Mouse (Mus musculus): ENCODE data around the gene Slc25a10. TPM values are rescaled to one million over a fixed set of nuclear protein-coding genes. Genes with fewer than 3 reads are reported as not detected.

The Slc25a10 gene
- polyA plus RNA-seq (2014; fragmentation: Nextera tagmentation; extraction: Ambion mirVana) = 29.7 and 31.6 TPM in 2 replicates

DNA sequence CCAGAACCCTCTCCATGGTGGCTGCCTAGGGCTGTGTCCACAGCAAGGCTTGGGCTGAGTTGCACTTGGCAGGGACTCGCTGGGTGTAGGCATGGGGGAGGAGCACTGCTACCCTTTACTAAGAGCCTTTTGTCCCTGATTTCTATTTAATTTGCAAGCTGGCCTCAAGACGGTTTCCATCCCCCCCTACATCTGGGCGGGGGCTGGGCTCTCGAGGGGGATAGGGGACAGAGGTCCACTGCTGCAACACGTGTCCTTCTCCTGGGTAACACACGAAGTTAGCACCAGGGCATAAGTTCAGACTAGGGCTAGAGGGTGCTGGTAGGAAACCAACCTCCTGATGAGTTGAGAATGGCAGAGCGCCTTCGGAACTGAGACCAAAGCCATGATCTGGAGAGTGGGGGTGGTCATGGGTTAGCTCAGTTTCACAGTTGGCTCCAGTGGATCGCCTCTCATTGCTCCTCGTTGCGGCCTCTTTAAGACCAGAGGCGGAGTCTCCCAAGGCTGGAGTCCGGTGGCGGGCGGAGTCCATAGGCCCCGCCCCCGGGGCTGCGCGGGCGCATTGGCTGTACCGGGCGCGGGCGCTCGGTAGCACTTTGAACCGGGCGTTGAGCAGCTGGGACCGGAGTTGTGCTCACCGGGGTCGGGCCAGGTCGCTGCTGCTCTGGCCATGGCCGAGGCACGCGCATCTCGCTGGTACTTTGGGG, at the start of gene Slc25a10:
Gene Slc25a10, plus strand, starts transcription at position 524 of the 707 bp plus-strand sequence.
- peaks cover 60% of the 10 kb centered on the region for H3K36me3 ChIP-seq (ENCODE audit: control insufficient read depth, insufficient read depth, low read length)
- H3K9ac ChIP-seq (ENCODE audit: low read length) = peak within 1 kb of the TSS; percentile 80
- H3K4me1 ChIP-seq (ENCODE audit: control insufficient read depth, insufficient read depth, low read length) = peaks cover 18% of the 10 kb centered on the region
- no peaks in the 10 kb centered on the region for H3K27me3 ChIP-seq (replicated peaks; ENCODE audit: control insufficient read depth, insufficient read depth, low read length)
- WGBS = 0% methylated on average over 35 of the region's 35 CpGs
- peak; percentile 85 for ATAC-seq
- peak; percentile 93 for DNase-seq (ENCODE audit: low spot score)
- H3K27ac ChIP-seq (ENCODE audit: low read depth, low read length) = peak within 1 kb of the TSS; percentile 76
- H3K9me3 ChIP-seq (replicated peaks; ENCODE audit: control insufficient read depth, low read length) = no peaks in the 10 kb centered on the region
- peak within 1 kb of the TSS; percentile 95 for H3K4me3 ChIP-seq (ENCODE audit: low read depth, low read length)
- peak within 1 kb of the TSS; percentile 98 for H3K4me2 ChIP-seq (ENCODE audit: low read length)

GRCm38 (mm10) chr11:120442344-120442743, 49.3 kb upstream of the Slc25a10 start, which contains the start of gene Tspan10:
Tspan10 (plus strand) TSS chr11:120442644.
- Histone ChIP-seq H3K27me3 (replicated peaks; ENCODE audit: control insufficient read depth, insufficient read depth, low read length) (no peaks in the 10 kb centered on the region), H3K9me3 (replicated peaks; ENCODE audit: control insufficient read depth, low read length) (no peaks in the 10 kb centered on the region), H3K4me3 (ENCODE audit: low read depth, low read length) (no peak within 1 kb of the TSS), H3K9ac (ENCODE audit: low read length) (no peak within 1 kb of the TSS), H3K27ac (ENCODE audit: low read depth, low read length) (no peak within 1 kb of the TSS), H3K4me1 (ENCODE audit: control insufficient read depth, insufficient read depth, low read length) (no peaks in the 10 kb centered on the region), H3K36me3 (ENCODE audit: control insufficient read depth, insufficient read depth, low read length) (no peaks in the 10 kb centered on the region), H3K4me2 (ENCODE audit: low read length) (no peak within 1 kb of the TSS)
- no peak for DNase-seq (ENCODE audit: low spot score)
- WGBS = 86% methylated on average over 3 of the region's 3 CpGs
- ATAC-seq = no peak

DNA sequence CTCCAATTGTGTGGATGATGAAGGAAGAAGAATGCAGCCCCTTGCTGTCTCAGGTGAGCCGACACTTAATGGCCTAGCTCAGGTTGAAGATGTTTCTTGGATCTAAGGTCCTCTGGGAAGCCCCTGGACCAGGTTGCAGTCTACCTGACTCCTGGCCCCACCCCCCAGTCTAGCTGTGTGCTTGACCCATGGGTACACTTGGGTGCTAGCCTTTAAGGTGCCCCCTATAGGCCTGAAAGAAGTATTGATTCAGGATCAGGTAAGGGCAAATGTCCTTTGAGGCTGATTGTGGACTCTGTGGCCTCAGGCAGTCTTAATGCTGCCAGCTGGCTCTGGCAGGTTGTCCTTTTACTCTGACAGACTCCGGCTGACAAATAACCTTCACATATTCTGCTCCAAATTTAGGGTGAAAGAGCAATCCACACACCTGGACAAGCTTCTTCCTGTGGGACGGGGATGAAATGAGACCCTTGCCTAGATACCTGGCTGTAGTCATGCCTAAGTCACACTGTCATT, 48.8 kb upstream of the Slc25a10 start:
- no peak for DNase-seq (ENCODE audit: low spot score)
- Histone ChIP-seq H3K9me3 (replicated peaks; ENCODE audit: control insufficient read depth, low read length) (no peaks in the 10 kb centered on the region), H3K27ac (ENCODE audit: low read depth, low read length) (no peak overlapping the region), H3K4me2 (ENCODE audit: low read length) (no peak overlapping the region), H3K36me3 (ENCODE audit: control insufficient read depth, insufficient read depth, low read length) (no peaks in the 10 kb centered on the region), H3K27me3 (replicated peaks; ENCODE audit: control insufficient read depth, insufficient read depth, low read length) (no peaks in the 10 kb centered on the region), H3K4me1 (ENCODE audit: control insufficient read depth, insufficient read depth, low read length) (no peaks in the 10 kb centered on the region), H3K4me3 (ENCODE audit: low read depth, low read length) (no peak overlapping the region), H3K9ac (ENCODE audit: low read length) (no peak overlapping the region)
- no peak for ATAC-seq
- 77% methylated on average over 3 of the region's 3 CpGs for WGBS

GRCm38 (mm10) chr11:120444106-120444505, 47.5 kb upstream of the Slc25a10 start:
- no peak overlapping the region for H3K4me3 ChIP-seq (ENCODE audit: low read depth, low read length)
- no peak overlapping the region for H3K27ac ChIP-seq (ENCODE audit: low read depth, low read length)
- H3K27me3 ChIP-seq (replicated peaks; ENCODE audit: control insufficient read depth, insufficient read depth, low read length) = no peaks in the 10 kb centered on the region
- ATAC-seq (no peak), DNase-seq (ENCODE audit: low spot score) (no peak)
- H3K36me3 ChIP-seq (ENCODE audit: control insufficient read depth, insufficient read depth, low read length) = no peaks in the 10 kb centered on the region
- 84% methylated on average over 6 of the region's 6 CpGs for WGBS
- no peak overlapping the region for H3K4me2 ChIP-seq (ENCODE audit: low read length)
- no peak overlapping the region for H3K9ac ChIP-seq (ENCODE audit: low read length)
- H3K9me3 ChIP-seq (replicated peaks; ENCODE audit: control insufficient read depth, low read length) = no peaks in the 10 kb centered on the region
- no peaks in the 10 kb centered on the region for H3K4me1 ChIP-seq (ENCODE audit: control insufficient read depth, insufficient read depth, low read length)

- H3K9me3 ChIP-seq (replicated peaks; ENCODE audit: control insufficient read depth, low read length) = no peaks in the 10 kb centered on the region
- no peak for ATAC-seq
- H3K4me3 ChIP-seq (ENCODE audit: low read depth, low read length) = no peak overlapping the region
- no peak overlapping the region for H3K27ac ChIP-seq (ENCODE audit: low read depth, low read length)
- H3K27me3 ChIP-seq (replicated peaks; ENCODE audit: control insufficient read depth, insufficient read depth, low read length) = no peaks in the 10 kb centered on the region
- H3K4me2 ChIP-seq (ENCODE audit: low read length) = no peak overlapping the region
- no peaks in the 10 kb centered on the region for H3K36me3 ChIP-seq (ENCODE audit: control insufficient read depth, insufficient read depth, low read length)
- H3K9ac ChIP-seq (ENCODE audit: low read length) = no peak overlapping the region
- no peaks in the 10 kb centered on the region for H3K4me1 ChIP-seq (ENCODE audit: control insufficient read depth, insufficient read depth, low read length)
- WGBS = 70% methylated on average over 3 of the region's 3 CpGs
- DNase-seq (ENCODE audit: low spot score) = no peak
Observed at GRCm38 (mm10) chr11:120445475-120445874, 46.2 kb upstream of the Slc25a10 start.

DNA sequence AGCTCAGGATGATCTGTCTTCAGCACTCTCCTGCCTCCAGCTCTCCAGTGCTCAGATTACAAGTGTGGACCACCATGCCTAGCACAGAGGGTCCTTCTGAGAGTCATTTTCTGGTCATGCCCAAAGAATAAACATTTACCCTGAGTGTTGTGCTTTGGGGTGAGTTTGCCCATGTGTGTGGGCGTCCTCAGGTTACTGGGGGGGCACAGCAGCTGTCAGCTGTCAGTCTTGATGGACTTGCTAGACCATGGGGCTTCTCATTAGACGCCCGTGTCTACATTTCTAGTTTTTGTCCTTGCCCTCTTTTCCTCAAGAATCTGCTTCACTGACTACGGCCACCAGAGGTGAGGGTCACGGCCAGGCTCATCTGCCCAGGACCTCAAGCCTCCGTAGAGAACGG, 44.5 kb upstream of the Slc25a10 start:
- no peaks in the 10 kb centered on the region for H3K36me3 ChIP-seq (ENCODE audit: control insufficient read depth, insufficient read depth, low read length)
- H3K27ac ChIP-seq (ENCODE audit: low read depth, low read length) = no peak overlapping the region
- H3K4me2 ChIP-seq (ENCODE audit: low read length) = no peak overlapping the region
- no peak overlapping the region for H3K9ac ChIP-seq (ENCODE audit: low read length)
- no peak for DNase-seq (ENCODE audit: low spot score)
- no peak overlapping the region for H3K4me3 ChIP-seq (ENCODE audit: low read depth, low read length)
- H3K4me1 ChIP-seq (ENCODE audit: control insufficient read depth, insufficient read depth, low read length) = no peaks in the 10 kb centered on the region
- H3K9me3 ChIP-seq (replicated peaks; ENCODE audit: control insufficient read depth, low read length) = no peaks in the 10 kb centered on the region
- no peak for ATAC-seq
- 79% methylated on average over 7 of the region's 7 CpGs for WGBS
- H3K27me3 ChIP-seq (replicated peaks; ENCODE audit: control insufficient read depth, insufficient read depth, low read length) = no peaks in the 10 kb centered on the region

- H3K36me3 ChIP-seq (ENCODE audit: control insufficient read depth, insufficient read depth, low read length) = 0 out of 2 replicates have a peak, but pooled peaks cover 2% of the 10 kb centered on the region
- H3K4me2 ChIP-seq (ENCODE audit: low read length) = no peak overlapping the region
- no peaks in the 10 kb centered on the region for H3K4me1 ChIP-seq (ENCODE audit: control insufficient read depth, insufficient read depth, low read length)
- H3K27ac ChIP-seq (ENCODE audit: low read depth, low read length) = no peak overlapping the region
- DNase-seq (ENCODE audit: low spot score) (no peak), ATAC-seq (no peak)
- no peak overlapping the region for H3K9ac ChIP-seq (ENCODE audit: low read length)
- WGBS = 66% methylated on average over 3 of the region's 3 CpGs
- no peaks in the 10 kb centered on the region for H3K27me3 ChIP-seq (replicated peaks; ENCODE audit: control insufficient read depth, insufficient read depth, low read length)
- H3K4me3 ChIP-seq (ENCODE audit: low read depth, low read length) = no peak overlapping the region
- no peaks in the 10 kb centered on the region for H3K9me3 ChIP-seq (replicated peaks; ENCODE audit: control insufficient read depth, low read length)
Observed at GRCm38 (mm10) chr11:120452246-120452645, 39.4 kb upstream of the Slc25a10 start.

DNA sequence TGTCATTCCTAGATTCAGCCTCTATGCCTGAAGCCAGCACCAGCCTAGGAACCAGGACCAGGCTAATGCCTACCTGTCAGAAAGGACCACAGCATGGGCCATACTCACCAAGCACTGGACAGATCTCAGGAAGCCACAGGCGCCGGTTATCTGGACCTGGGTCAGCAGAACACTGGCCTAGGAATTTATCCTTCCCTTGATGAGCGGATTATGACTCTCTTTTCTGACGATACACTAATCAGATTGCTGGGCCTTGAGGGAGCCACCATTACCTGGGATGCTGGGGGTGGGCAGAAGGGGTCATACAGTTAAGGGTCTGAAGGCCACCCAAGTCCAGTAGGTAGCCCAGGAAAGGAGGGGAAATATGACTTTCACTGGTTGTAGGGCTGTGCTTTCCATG, 38.3 kb upstream of the Slc25a10 start, which contains the start of gene Pde6g:
Gene Pde6g, minus strand, starts transcription at position 195 of the 400 bp plus-strand sequence.
- 0 out of 2 replicates have a peak within 1 kb of the TSS, but pooled peaks have one; percentile 5 for H3K9ac ChIP-seq (ENCODE audit: low read length)
- 89% methylated on average over 4 of the region's 4 CpGs for WGBS
- H3K4me2 ChIP-seq (ENCODE audit: low read length) = no peak within 1 kb of the TSS
- DNase-seq (ENCODE audit: low spot score) (no peak), ATAC-seq (no peak)
- H3K9me3 ChIP-seq (replicated peaks; ENCODE audit: control insufficient read depth, low read length) = no peaks in the 10 kb centered on the region
- no peaks in the 10 kb centered on the region for H3K27me3 ChIP-seq (replicated peaks; ENCODE audit: control insufficient read depth, insufficient read depth, low read length)
- H3K36me3 ChIP-seq (ENCODE audit: control insufficient read depth, insufficient read depth, low read length) = 0 out of 2 replicates have a peak, but pooled peaks cover 2% of the 10 kb centered on the region
- no peaks in the 10 kb centered on the region for H3K4me1 ChIP-seq (ENCODE audit: control insufficient read depth, insufficient read depth, low read length)
- no peak within 1 kb of the TSS for H3K27ac ChIP-seq (ENCODE audit: low read depth, low read length)
- no peak within 1 kb of the TSS for H3K4me3 ChIP-seq (ENCODE audit: low read depth, low read length)

GRCm38 (mm10) chr11:120454965-120455364, 36.7 kb upstream of the Slc25a10 start:
- no peaks in the 10 kb centered on the region for H3K27me3 ChIP-seq (replicated peaks; ENCODE audit: control insufficient read depth, insufficient read depth, low read length)
- DNase-seq (ENCODE audit: low spot score) = no peak
- no peak overlapping the region for H3K4me2 ChIP-seq (ENCODE audit: low read length)
- no peaks in the 10 kb centered on the region for H3K9me3 ChIP-seq (replicated peaks; ENCODE audit: control insufficient read depth, low read length)
- H3K9ac ChIP-seq (ENCODE audit: low read length) = no peak overlapping the region
- H3K4me1 ChIP-seq (ENCODE audit: control insufficient read depth, insufficient read depth, low read length) = peaks cover 3% of the 10 kb centered on the region; the same call in 1 of the 2 replicates
- peaks cover 8% of the 10 kb centered on the region for H3K36me3 ChIP-seq (ENCODE audit: control insufficient read depth, insufficient read depth, low read length)
- no peak for ATAC-seq
- no peak overlapping the region for H3K4me3 ChIP-seq (ENCODE audit: low read depth, low read length)
- H3K27ac ChIP-seq (ENCODE audit: low read depth, low read length) = no peak overlapping the region
- WGBS = 93% methylated on average over 4 of the region's 4 CpGs
